Mouse (Mus musculus) embryonic facial prominence, embryonic 11.5 days (tissue): ENCODE measurements around the gene Prkag1. TPM values are rescaled to one million over a fixed set of nuclear protein-coding genes. Genes with fewer than 3 reads are reported as not detected.

Experiments
- ATAC-seq: fragments of 200-750 bp; cut with Nextera tagmentation; replicated peaks from 2 replicates; pipeline ENCODE4 v1.8.0; 2017; ENCODE audit warnings: low read depth; ENCODE audit not compliant: insufficient number of reproducible peaks, low FRiP score, low TSS enrichment
- DNase-seq: peaks from one replicate; pipeline ENCODE4 v3.0.0-alpha.2; 2015; ENCODE audit warnings: low spot score
- H3K27ac ChIP-seq: fragments of 300-500 bp; sonication (generic); replicated peaks from 2 replicates; pipeline ENCODE4 v1.5.1; 2014; ENCODE audit warnings: mild to moderate bottlenecking, low read depth, low read length, control low read depth
- H3K27me3 ChIP-seq: fragments of 300-500 bp; sonication (generic); 2 replicates; pipeline ENCODE4 v1.6.1; 2014; ENCODE audit warnings: mild to moderate bottlenecking, low read length, moderate library complexity, mixed read lengths; ENCODE audit not compliant: control insufficient read depth, insufficient read depth
- H3K36me3 ChIP-seq: fragments of 300-500 bp; sonication (generic); replicated peaks from 2 replicates; pipeline ENCODE4 v1.6.1; 2014; ENCODE audit warnings: low read depth, mild to moderate bottlenecking, low read length, moderate library complexity, mixed read lengths; ENCODE audit not compliant: control insufficient read depth, insufficient read depth
- H3K4me1 ChIP-seq: fragments of 300-500 bp; sonication (generic); 2 replicates; pipeline ENCODE4 v1.6.1; 2014; ENCODE audit warnings: low read length, mixed read lengths; ENCODE audit not compliant: control insufficient read depth, insufficient read depth
- H3K4me2 ChIP-seq: fragments of 300-500 bp; sonication (generic); 2 replicates; pipeline ENCODE4 v1.6.1; 2014; ENCODE audit warnings: low read depth, mild to moderate bottlenecking, control low read depth, low read length, moderate library complexity
- H3K4me3 ChIP-seq: fragments of 300-500 bp; sonication (generic); 2 replicates; pipeline ENCODE4 v1.5.1; 2014; ENCODE audit warnings: low read depth, low read length, control low read depth
- H3K9ac ChIP-seq: fragments of 300-500 bp; sonication (generic); replicated peaks from 2 replicates; pipeline ENCODE4 v1.6.1; 2014; ENCODE audit warnings: mild to moderate bottlenecking, control low read depth, low read length
- H3K9me3 ChIP-seq: fragments of 300-500 bp; sonication (generic); replicated peaks from 2 replicates; pipeline ENCODE4 v1.6.1; 2016; ENCODE audit warnings: mild to moderate bottlenecking, low read length, inconsistent platforms, mixed read lengths; ENCODE audit not compliant: control insufficient read depth
- WGBS: fragments of 180-500 bp; shearing (Covaris S2); extraction: QIAGEN DNeasy Blood & Tissue Kit; methylation state at CpG from one replicate; pipeline ENCODE4 v1.1.7; 2014; 5-methylcytosine and 5-hydroxymethylcytosine counted together
- polyA plus RNA-seq: library from polyadenylated mRNA; unstranded; fragments of >200 nt; fragmentation: Nextera tagmentation; extraction: Ambion mirVana; gene quantifications from 2 replicates; pipeline ENCODE4 v1.2.1, GENCODE M21; 2014

The Prkag1 gene
- polyA plus RNA-seq, 1 experiment from 2014 or later, result 69.8 TPM

GRCm38 (mm10) chr15:98868346-98869063 lies 37.2 kb upstream of the Prkag1 start:
- peaks cover 14% of the 10 kb centered on the region for H3K4me1 ChIP-seq
- H3K36me3 ChIP-seq, result peaks cover 19% of the 10 kb centered on the region
- H3K4me2 ChIP-seq, result peak overlapping the region; percentile 96

GRCm38 (mm10) chr15:98867321-98867720 lies 36.0 kb upstream of the Prkag1 start:
- Histone ChIP-seq H3K36me3 (peaks cover 26% of the 10 kb centered on the region), H3K9me3 (no peaks in the 10 kb centered on the region), H3K27me3 (no peaks in the 10 kb centered on the region), H3K27ac (no peak overlapping the region), H3K4me2 (no peak overlapping the region), H3K9ac (no peak overlapping the region), H3K4me1 (peaks cover 14% of the 10 kb centered on the region; the same call in 1 of the 2 replicates), H3K4me3 (no peak overlapping the region)
- ATAC-seq, result no peak
- 72% methylated on average over 6 of the region's 6 CpGs for WGBS
- DNase-seq, result peak; percentile 59

More at GRCm38 (mm10) chr15:98868346-98869063, 37.2 kb upstream of the Prkag1 start:
- 49% methylated on average over 11 of the region's 11 CpGs for WGBS
- H3K9me3 ChIP-seq, result no peaks in the 10 kb centered on the region
- peak overlapping the region; percentile 99 for H3K9ac ChIP-seq
- ATAC-seq, result no peak
- no peaks in the 10 kb centered on the region for H3K27me3 ChIP-seq
- H3K27ac ChIP-seq, result no peak overlapping the region
- no peak for DNase-seq
- H3K4me3 ChIP-seq, result peak overlapping the region; percentile 86

GRCm38 (mm10) chr15:98866501-98866900 lies 35.2 kb upstream of the Prkag1 start:
- ATAC-seq, result no peak

GRCm38 (mm10) chr15:98865771-98866170 lies 34.5 kb upstream of the Prkag1 start:
- ATAC-seq, result no peak
- H3K27me3 ChIP-seq, result no peaks in the 10 kb centered on the region
- peaks cover 14% of the 10 kb centered on the region; the same call in 1 of the 2 replicates for H3K4me1 ChIP-seq
- H3K4me2 ChIP-seq, result no peak overlapping the region
- 95% methylated on average over 8 of the region's 8 CpGs for WGBS
- H3K36me3 ChIP-seq, result peaks cover 37% of the 10 kb centered on the region
- no peak overlapping the region for H3K4me3 ChIP-seq
- no peak for DNase-seq
- no peaks in the 10 kb centered on the region for H3K9me3 ChIP-seq
- H3K9ac ChIP-seq, result no peak overlapping the region
- H3K27ac ChIP-seq, result no peak overlapping the region

More at GRCm38 (mm10) chr15:98866501-98866900, 35.2 kb upstream of the Prkag1 start:
- Histone ChIP-seq H3K9ac (no peak overlapping the region), H3K4me2 (no peak overlapping the region), H3K27me3 (no peaks in the 10 kb centered on the region), H3K9me3 (no peaks in the 10 kb centered on the region), H3K4me1 (peaks cover 14% of the 10 kb centered on the region; the same call in 1 of the 2 replicates), H3K4me3 (no peak overlapping the region), H3K27ac (no peak overlapping the region), H3K36me3 (peaks cover 33% of the 10 kb centered on the region)
- 84% methylated on average over 5 of the region's 5 CpGs for WGBS
- no peak for DNase-seq

GRCm38 (mm10) chr15:98864951-98865350 lies 33.6 kb upstream of the Prkag1 start:
- WGBS, result 95% methylated on average over 6 of the region's 6 CpGs

GRCm38 (mm10) chr15:98863451-98863958 lies 32.2 kb upstream of the Prkag1 start:
- Histone ChIP-seq H3K4me3 (no peak overlapping the region), H3K4me2 (no peak overlapping the region), H3K36me3 (peaks cover 45% of the 10 kb centered on the region), H3K27ac (no peak overlapping the region), H3K4me1 (peaks cover 6% of the 10 kb centered on the region; the same call in 1 of the 2 replicates), H3K9me3 (no peaks in the 10 kb centered on the region), H3K27me3 (no peaks in the 10 kb centered on the region), H3K9ac (no peak overlapping the region)
- no peak for DNase-seq
- no peak for ATAC-seq
- 91% methylated on average over 12 of the region's 12 CpGs for WGBS

More at GRCm38 (mm10) chr15:98864951-98865350, 33.6 kb upstream of the Prkag1 start:
- DNase-seq, result no peak
- H3K9ac ChIP-seq, result no peak overlapping the region
- no peak overlapping the region for H3K4me3 ChIP-seq
- no peaks in the 10 kb centered on the region for H3K9me3 ChIP-seq
- ATAC-seq, result no peak
- peaks cover 42% of the 10 kb centered on the region for H3K36me3 ChIP-seq
- no peak overlapping the region for H3K27ac ChIP-seq
- no peak overlapping the region for H3K4me2 ChIP-seq
- peaks cover 14% of the 10 kb centered on the region; the same call in 1 of the 2 replicates for H3K4me1 ChIP-seq
- H3K27me3 ChIP-seq, result no peaks in the 10 kb centered on the region

GRCm38 (mm10) chr15:98861701-98862410 lies 30.5 kb upstream of the Prkag1 start:
- H3K4me1 ChIP-seq, result no peaks in the 10 kb centered on the region
- peaks cover 58% of the 10 kb centered on the region for H3K36me3 ChIP-seq
- no peaks in the 10 kb centered on the region for H3K9me3 ChIP-seq
- no peak overlapping the region for H3K9ac ChIP-seq
- no peak overlapping the region for H3K27ac ChIP-seq
- no peaks in the 10 kb centered on the region for H3K27me3 ChIP-seq
- WGBS, result 81% methylated on average over 21 of the region's 21 CpGs
- H3K4me2 ChIP-seq, result no peak overlapping the region
- DNase-seq (no peak), ATAC-seq (no peak)
- no peak overlapping the region for H3K4me3 ChIP-seq

- Histone ChIP-seq H3K27ac (no peak overlapping the region), H3K9me3 (no peaks in the 10 kb centered on the region)
Observed at GRCm38 (mm10) chr15:98860921-98861320, 29.6 kb upstream of the Prkag1 start.

More at GRCm38 (mm10) chr15:98860921-98861320, 29.6 kb upstream of the Prkag1 start:
- H3K4me2 ChIP-seq, result no peak overlapping the region
- H3K27me3 ChIP-seq, result no peaks in the 10 kb centered on the region
- DNase-seq, result no peak
- WGBS, result 95% methylated on average over 18 of the region's 18 CpGs
- H3K4me3 ChIP-seq, result no peak overlapping the region
- ATAC-seq, result no peak
- no peaks in the 10 kb centered on the region for H3K4me1 ChIP-seq
- peaks cover 60% of the 10 kb centered on the region for H3K36me3 ChIP-seq
- H3K9ac ChIP-seq, result no peak overlapping the region
